Mouse (Mus musculus): Measurements from ENCODE around the gene Pomp.
A peak's percentile ranks its signal among the peaks of the same experiment; 100 is the strongest.

- no peak for TF ChIP-seq POLR2A (IDR thresholded peaks at IDR 0.05; ENCODE audit: insufficient read length, low read depth)
- no peak for TF ChIP-seq MAX (IDR thresholded peaks at IDR 0.05; ENCODE audit: low read depth)
- TF ChIP-seq USF1 (IDR thresholded peaks at IDR 0.05; ENCODE audit: low read depth), result no peak
- TF ChIP-seq TCF3 (IDR thresholded peaks at IDR 0.05; ENCODE audit: insufficient read length, low read depth), result no peak
- TF ChIP-seq E2F4 (IDR thresholded peaks at IDR 0.05; ENCODE audit: insufficient read depth), result no peak
- TF ChIP-seq MYOD1 (IDR thresholded peaks at IDR 0.05; ENCODE audit: control insufficient read depth in 1 of 3, insufficient read length in 2 of 3, low read depth in 2 of 3), result no peak
- no peak for TF ChIP-seq SRF (IDR thresholded peaks at IDR 0.05; ENCODE audit: control insufficient read depth, insufficient read length, low read depth)
- no peak for TF ChIP-seq MYOG (IDR thresholded peaks at IDR 0.05; ENCODE audit: control insufficient read depth in 1 of 3, insufficient read depth in 1 of 3, insufficient read length in 2 of 3, low read depth in 2 of 3)
- TF ChIP-seq TCF12 (IDR thresholded peaks at IDR 0.05; ENCODE audit: insufficient read depth, poor library complexity, severe bottlenecking), result no peak
- TF ChIP-seq CEBPB (IDR thresholded peaks at IDR 0.05; ENCODE audit: insufficient read depth, poor library complexity, severe bottlenecking), result no peak
- no peak for TF ChIP-seq REST (IDR thresholded peaks at IDR 0.05; ENCODE audit: insufficient read depth, insufficient read length)
- TF ChIP-seq POLR2AphosphoS2 (IDR thresholded peaks at IDR 0.05; ENCODE audit: insufficient read length, low read depth), result peak; percentile 33
Measured at GRCm38 (mm10) chr5:147883581-147883980, 23.3 kb downstream of the Pomp start.
